Mouse (Mus musculus) ES-E14 (cell line): ENCODE data around the gene Tmbim7.

Source experiments
- HCFC1 ChIP-seq: IDR thresholded peaks from 2 replicates; pipeline ENCODE4 v1.6.1; 2012; ENCODE audit warnings: low read length, inconsistent platforms, borderline replicate concordance; ENCODE audit not compliant: insufficient read depth
- MAFK ChIP-seq: IDR thresholded peaks from 2 replicates; pipeline ENCODE4 v1.6.1; 2014; ENCODE audit warnings: mild to moderate bottlenecking, low read depth, low read length, inconsistent platforms; ENCODE audit not compliant: insufficient read depth
- ZNF384 ChIP-seq: IDR thresholded peaks from 2 replicates; pipeline ENCODE4 v1.6.1; 2012; ENCODE audit warnings: low read depth, low read length, inconsistent platforms

GRCm38 (mm10) chr5:3728820-3729219 lies 77.8 kb downstream of the Tmbim7 start:
- no peak for TF ChIP-seq ZNF384
- no peak for TF ChIP-seq MAFK
- no peak for TF ChIP-seq HCFC1
